Mouse (Mus musculus) 3134 (cell line): ENCODE measurements around the gene Spire2.

Experiments
- DNase-seq: peaks from one replicate; pipeline ENCODE4 v3.0.0-alpha.2; 2011; ENCODE audit warnings: low spot score; ENCODE audit not compliant: insufficient read length; ENCODE audit errors: extremely low read depth

The Spire2 gene

GRCm38 (mm10) chr8:123375701-123376100, 43.2 kb downstream of the Spire2 start:
- no peak for DNase-seq

GRCm38 (mm10) chr8:123376106-123376505, 43.6 kb downstream of the Spire2 start:
- DNase-seq = no peak

- no peak for DNase-seq
These were observed 49.2 kb downstream of the Spire2 start for GRCm38 (mm10) chr8:123381711-123382110.

- no peak for DNase-seq
These were observed 50.0 kb downstream of the Spire2 start for GRCm38 (mm10) chr8:123382516-123382915.

- DNase-seq = no peak
These were observed 52.5 kb downstream of the Spire2 start for GRCm38 (mm10) chr8:123384883-123385540.

GRCm38 (mm10) chr8:123387041-123387440, 54.5 kb downstream of the Spire2 start:
- DNase-seq = no peak

- DNase-seq = no peak
These were observed 55.3 kb downstream of the Spire2 start for GRCm38 (mm10) chr8:123387801-123388200.

- DNase-seq = no peak
These were observed 56.5 kb downstream of the Spire2 start for GRCm38 (mm10) chr8:123389026-123389425.

- no peak for DNase-seq
These were observed 65.8 kb downstream of the Spire2 start for GRCm38 (mm10) chr8:123398308-123398707.

GRCm38 (mm10) chr8:123401936-123402335, 69.4 kb downstream of the Spire2 start:
- DNase-seq = no peak

GRCm38 (mm10) chr8:123402730-123403326, 70.3 kb downstream of the Spire2 start:
- no peak for DNase-seq

- DNase-seq = no peak
These were observed 72.0 kb downstream of the Spire2 start for GRCm38 (mm10) chr8:123404521-123404920.

GRCm38 (mm10) chr8:123406786-123407185, 74.3 kb downstream of the Spire2 start, which contains the start of gene Mc1r:
Gene Mc1r, plus strand, starts transcription at chr8:123407107.
- DNase-seq = peak; percentile 33

- DNase-seq = no peak
These were observed 75.1 kb downstream of the Spire2 start for GRCm38 (mm10) chr8:123407612-123408011.

- DNase-seq = no peak
These were observed 76.4 kb downstream of the Spire2 start for GRCm38 (mm10) chr8:123408586-123409544.

GRCm38 (mm10) chr8:123410049-123410587, 77.6 kb downstream of the Spire2 start:
- DNase-seq = peak; percentile 55

GRCm38 (mm10) chr8:123410788-123411187, 78.3 kb downstream of the Spire2 start:
- DNase-seq = no peak

- DNase-seq = no peak
These were observed 78.7 kb downstream of the Spire2 start, which contains the start of gene Tubb3 for GRCm38 (mm10) chr8:123411246-123411645. Gene Tubb3, plus strand, starts transcription at chr8:123411424.

GRCm38 (mm10) chr8:123411781-123412327, 79.3 kb downstream of the Spire2 start:
- DNase-seq = no peak

GRCm38 (mm10) chr8:123412560-123413170, 80.2 kb downstream of the Spire2 start:
- no peak for DNase-seq
